Mouse (Mus musculus): ENCODE measurements around the gene Olfr1329.

- TF ChIP-seq CTCF (IDR thresholded peaks at IDR 0.05; ENCODE audit: insufficient read depth, low read length) (no peak), POLR2A (IDR thresholded peaks at IDR 0.05; ENCODE audit: borderline replicate concordance, extremely low read depth, low read depth, low read length) (no peak)
Measured at GRCm38 (mm10) chr4:118958812-118959211, 41.5 kb upstream of the Olfr1329 start.
